Mouse (Mus musculus): Measurements from ENCODE around the gene Cfdp1.

GRCm38 (mm10) chr8:111736321-111736720 lies 117.8 kb downstream of the Cfdp1 start:
- no peak for TF ChIP-seq POLR2A (IDR thresholded peaks at IDR 0.05; ENCODE audit: borderline replicate concordance, extremely low read depth, insufficient read depth, insufficient read length, poor library complexity, severe bottlenecking)
- no peak for TF ChIP-seq CTCF (IDR thresholded peaks at IDR 0.05; ENCODE audit: borderline replicate concordance, extremely low read depth, insufficient read depth, insufficient read length)

Data from brain, embryonic 14.5 days (tissue).